Mouse (Mus musculus) heart, adult 2 months (tissue): ENCODE measurements around the gene Macrod2.

Source experiments
- CTCF ChIP-seq: fragments of 200-600 bp; IDR thresholded peaks from 2 replicates; pipeline ENCODE4 v1.8.1; 2022; ENCODE audit warnings: antibody characterized with exemption, mild to moderate bottlenecking, moderate library complexity
- EP300 ChIP-seq: fragments of 200-500 bp; IDR thresholded peaks from 2 replicates; pipeline ENCODE4 v1.6.1; 2011; ENCODE audit warnings: low read depth, low read length, control low read depth; ENCODE audit not compliant: insufficient read depth
- POLR2A ChIP-seq: fragments of 200-500 bp; IDR thresholded peaks from 2 replicates; pipeline ENCODE4 v1.6.1; 2011; ENCODE audit warnings: mild to moderate bottlenecking, low read depth, low read length, control low read depth; ENCODE audit not compliant: insufficient read depth

- TF ChIP-seq CTCF: no peak
- no peak for TF ChIP-seq POLR2A
- TF ChIP-seq EP300: no peak
Observed at GRCm38 (mm10) chr2:142323158-142323557, 1928.0 kb downstream of the Macrod2 start.
